Mouse (Mus musculus): ENCODE measurements around the gene Plce1. TPM values are rescaled to one million over a fixed set of nuclear protein-coding genes. Genes with fewer than 3 reads are reported as not detected.
"Not testable (repeated sequence)": the region's sequence is repeated elsewhere in the genome, so short reads cannot be mapped to it uniquely, and the experiment has no call there.

Gene Plce1
- total RNA-seq, 2 experiments from 2014 or later = 11.2 to 14.6 TPM

DNA sequence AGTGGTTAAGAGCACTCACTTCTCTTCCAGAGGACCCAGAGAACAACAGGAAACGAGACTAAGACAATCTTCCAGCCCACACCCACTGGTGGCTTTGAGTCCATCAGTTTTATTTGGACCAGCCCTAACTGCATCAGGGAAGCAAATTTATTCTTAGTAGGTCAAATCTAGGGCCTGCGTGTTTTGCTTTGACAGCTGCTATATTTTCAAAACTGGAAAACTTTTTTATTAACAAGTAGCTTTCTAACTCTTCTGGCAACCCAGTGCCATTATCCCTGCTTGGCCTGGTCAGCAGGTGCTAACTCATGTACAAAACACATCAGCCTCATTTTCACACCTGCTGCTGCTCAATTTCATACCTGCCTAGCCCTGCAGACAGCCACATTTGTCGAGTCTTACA is 151.3 kb downstream of the Plce1 start:
- no peak for DNase-seq (ENCODE audit: low spot score in 2 of 2)

DNA sequence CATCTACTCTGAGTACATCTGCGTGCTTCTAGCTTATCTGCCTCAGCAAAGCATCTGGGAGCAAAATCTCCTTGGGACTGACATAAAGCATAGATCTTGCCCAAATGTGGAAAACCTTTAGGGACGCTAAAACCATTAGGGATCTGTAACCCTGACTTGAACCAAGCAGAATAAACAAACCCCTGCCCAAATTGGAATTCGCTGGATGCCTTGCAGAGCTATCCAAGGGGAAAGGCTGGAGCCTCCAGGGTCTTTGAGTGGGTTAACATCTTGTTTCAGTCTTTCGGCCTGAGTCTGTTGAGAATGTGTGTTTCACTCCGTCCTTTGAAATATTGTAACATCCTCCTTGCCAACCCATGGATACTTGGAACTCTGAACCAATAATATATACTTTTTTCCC is 152.4 kb downstream of the Plce1 start:
- DNase-seq (ENCODE audit: low spot score in 2 of 2) = no peak

DNA sequence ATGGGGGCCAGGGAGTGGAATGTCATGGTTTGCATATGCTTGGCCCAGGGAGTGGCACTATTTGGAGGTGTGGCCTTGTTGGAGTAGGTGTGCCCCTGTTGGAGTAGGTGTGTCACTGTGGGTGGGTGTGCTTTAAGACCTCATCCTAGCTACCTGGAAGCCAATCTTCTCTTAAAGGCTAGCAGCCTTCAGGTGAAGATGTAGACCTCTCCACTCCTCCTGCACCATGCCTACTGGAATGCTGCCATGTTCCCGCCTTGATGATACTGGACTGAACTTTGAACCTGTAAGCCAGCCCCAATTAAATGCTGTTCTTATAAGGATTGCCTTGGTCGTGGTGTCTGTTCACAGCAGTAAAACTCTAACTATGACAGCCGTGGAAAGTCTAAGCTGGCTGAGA is 158.1 kb downstream of the Plce1 start:
- DNase-seq (ENCODE audit: low spot score in 2 of 2) = no peak

DNA sequence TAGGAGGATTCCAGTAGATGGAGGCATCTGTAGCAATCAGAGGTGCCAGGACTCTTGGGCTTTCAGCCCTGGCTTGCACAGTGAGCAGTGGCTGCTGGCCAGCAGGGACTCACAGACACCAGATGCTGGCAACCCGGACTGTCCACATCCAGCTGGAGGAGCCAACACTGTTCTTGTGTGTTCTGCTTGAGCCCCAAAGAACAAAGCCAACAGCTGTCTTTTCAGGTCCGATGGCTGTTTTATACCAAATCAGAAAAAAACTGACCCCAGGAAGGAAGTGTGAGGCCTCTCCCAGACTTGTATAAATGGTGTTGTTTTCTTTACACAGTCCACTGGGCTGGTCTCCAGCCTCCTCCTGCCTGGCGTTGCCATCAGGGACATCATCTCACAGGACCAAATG is 158.9 kb downstream of the Plce1 start:
- DNase-seq (ENCODE audit: low spot score in 2 of 2) = peak; percentile 41 to 50

DNA sequence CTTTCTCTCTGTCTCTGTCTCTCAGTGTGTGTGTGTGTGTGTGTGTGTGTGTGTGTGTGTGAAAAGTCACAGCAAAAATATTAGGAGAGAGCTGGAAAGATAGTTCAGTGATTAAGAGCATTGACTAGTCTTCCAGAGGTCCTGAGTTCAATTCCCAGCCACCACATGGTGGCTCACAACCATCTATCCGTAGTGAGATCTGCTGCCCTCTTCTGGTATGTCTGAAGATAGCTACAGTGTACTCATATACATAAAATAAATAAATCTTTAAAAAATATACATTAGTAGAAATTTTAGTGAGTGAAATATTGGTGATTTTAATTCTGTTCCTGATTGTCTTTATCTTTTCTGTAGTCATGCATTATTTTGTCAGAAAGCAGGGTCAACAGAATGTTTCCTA is 161.6 kb downstream of the Plce1 start:
- DNase-seq (ENCODE audit: low spot score in 2 of 2) = not testable (repeated sequence)

DNA sequence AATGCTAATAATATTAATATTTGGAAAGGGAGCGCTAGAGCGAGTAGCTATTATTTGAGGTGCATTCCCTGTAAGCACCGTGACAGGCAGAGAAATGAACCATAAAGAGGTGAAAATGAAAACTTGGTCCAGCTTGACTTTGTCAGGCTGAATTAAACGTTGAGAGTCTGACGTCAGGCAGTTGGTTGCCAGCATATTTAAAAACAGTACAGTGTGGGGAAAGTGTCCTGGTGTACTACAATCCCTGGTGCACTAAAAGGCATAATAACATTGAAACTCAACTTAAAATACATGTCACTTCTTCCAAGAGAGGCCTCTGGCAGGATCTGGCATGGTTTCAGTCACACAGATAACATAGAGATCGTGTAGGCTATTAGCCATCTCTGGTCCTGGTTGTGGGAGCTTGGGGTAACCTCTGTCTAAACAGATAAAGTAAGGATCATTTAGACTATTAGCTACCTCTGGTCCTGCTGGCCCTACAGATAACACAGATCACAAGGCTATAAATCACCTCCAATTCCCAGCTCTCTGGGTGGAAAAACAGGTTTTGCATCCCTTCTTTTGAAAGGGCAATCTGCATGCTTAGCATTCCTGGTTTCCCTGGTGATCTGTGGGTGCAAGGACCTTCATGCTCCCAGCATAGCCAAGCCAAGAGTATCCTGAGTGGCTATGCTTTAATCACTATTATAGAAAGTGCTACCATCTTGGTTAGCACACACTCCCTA is 164.1 kb downstream of the Plce1 start:
- DNase-seq (ENCODE audit: low spot score in 2 of 2) = no peak

DNA sequence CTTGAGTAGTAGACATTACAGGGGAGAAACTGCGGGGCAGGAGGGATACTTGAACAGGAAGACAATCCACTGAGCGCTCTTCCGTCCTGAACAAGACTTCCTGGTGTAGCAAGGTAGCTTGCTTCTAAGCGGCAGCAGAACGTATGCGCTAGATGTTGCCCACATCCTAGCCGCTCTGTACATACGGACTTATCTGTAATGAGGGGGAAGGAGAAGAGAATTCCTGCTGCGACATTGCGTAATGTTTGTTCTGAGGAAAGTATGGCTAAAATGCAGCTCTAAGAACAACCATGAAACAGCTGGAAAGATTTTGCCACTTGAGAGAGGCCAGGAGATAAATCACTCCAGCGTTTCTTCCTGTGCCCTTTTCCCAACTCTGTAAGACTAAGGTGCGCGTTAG is 177.1 kb downstream of the Plce1 start:
- DNase-seq (ENCODE audit: low spot score in 2 of 2) = no peak

DNA sequence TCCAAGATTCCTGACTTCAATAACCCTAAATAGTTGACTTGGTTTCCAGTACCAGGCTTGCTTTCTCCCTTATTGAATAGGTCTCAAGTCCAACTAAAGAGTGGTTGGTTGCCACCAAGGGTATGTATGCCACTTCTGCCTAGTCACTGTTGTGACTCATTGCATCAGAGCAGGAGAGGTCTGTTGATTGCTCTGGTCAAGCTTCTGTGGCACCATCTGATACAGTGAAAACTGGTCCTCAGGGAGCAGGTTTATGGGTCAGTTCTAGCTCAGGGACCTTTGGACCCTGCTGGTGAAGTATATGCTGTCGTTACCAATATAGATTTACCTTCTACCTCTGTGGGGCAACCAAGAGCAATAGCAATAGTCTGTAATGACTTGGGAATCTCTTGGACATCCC is 184.5 kb downstream of the Plce1 start:
- no peak for DNase-seq (ENCODE audit: low spot score in 2 of 2)

DNA sequence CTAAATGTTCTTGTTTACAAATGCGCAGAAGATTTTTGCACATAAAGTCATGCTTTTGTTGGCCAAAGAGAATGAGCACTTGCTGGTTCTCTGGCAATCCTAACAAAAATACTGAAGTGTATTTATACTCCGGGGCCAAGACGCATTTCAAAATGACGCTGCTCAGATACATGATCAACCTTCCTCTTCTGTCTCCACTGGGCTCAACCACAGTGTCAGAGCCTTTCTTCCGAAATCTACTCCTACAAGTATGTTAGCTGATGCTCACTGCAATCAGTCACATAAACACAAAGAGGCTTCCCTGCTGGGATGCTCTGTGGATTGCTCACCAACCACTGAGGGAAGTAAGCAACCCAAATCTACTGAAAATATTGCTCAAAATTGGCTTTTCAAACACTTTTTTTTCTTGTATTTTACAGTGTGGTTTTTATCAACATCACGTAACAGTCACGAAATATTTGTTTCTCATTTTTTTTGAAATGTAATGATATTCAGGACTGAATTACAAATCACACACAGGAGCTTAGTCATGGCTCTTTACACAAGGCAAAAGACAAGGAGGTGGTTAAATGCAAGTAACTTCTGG is 191.2 kb downstream of the Plce1 start:
- no peak for DNase-seq (ENCODE audit: low spot score in 2 of 2)

DNA sequence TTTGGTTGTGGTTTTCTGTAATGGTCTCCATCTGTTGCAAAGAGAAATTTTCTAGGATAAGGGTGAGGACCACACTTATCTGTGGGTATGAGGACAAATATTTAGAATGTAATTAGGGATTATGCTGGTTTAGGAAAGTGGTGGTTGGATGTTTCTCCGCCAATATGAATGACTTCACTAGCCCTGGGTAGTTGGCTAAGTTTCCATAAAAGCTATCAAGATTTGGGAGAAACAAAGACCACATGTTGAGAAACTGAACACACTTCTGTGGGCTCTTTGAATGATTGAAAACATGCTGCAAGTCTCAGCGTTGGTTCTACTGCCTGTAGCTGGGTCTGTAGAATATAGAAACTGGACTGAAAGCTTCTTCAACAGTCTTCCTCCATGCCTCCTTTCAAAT is 193.0 kb downstream of the Plce1 start:
- no peak for DNase-seq (ENCODE audit: low spot score in 2 of 2)

DNA sequence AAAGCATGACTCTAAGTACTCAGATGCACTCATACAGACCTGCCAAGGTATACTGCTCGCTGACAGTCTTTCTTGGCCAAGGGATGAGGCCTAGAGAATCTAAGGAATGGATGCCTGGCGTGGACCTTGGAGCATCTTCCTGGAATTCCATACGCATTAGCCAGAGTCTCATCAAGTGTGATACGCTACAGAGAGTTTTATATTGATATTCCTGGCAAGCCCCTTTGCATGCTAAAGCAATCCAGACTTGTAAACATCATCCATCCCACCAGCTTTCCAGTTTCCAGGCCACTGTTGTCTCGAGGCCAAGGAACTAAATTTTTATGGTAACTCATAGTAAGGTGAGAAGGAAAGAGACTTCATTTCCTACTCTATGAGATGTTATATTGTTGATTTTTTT is 197.7 kb downstream of the Plce1 start:
- no peak for DNase-seq (ENCODE audit: low spot score in 2 of 2)

DNA sequence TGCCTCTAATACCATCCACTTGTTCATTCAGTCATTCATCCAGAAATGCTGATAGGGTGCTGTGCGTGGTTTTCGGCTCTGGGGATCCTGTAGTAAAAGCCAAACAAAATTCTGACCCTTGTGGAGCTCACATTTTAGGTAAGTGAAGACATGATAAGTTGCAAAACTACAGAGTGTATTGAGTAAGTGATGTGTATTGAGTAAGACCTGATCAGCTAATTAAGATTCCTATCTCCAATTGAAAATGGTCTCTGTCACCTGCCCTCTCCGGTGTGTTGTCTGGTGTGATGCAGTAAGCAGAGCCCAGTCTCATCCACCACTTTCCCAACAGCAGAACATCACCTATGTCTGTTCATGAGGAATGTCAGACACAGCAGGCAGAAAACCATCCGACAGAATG is 198.6 kb downstream of the Plce1 start:
- no peak for DNase-seq (ENCODE audit: low spot score in 2 of 2)

DNA sequence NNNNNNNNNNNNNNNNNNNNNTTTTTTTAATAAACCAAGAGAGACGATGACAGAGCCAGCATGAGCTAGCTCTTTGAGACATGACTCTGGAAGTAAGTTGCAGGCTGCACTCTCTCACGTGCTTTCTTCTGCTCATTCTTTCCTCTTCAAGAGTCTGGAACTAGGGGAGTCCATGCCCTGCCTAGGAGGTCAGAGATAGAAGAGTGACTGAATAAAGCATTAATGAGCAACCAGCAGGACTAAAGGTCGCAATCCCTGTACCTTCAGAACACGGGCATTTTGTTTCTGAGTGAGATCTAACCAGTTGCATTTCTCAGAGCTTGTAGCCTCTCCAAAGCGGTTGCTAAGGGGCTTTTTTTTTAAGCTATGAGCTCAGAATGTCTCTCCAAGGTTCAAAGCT is 206.4 kb downstream of the Plce1 start:
- DNase-seq (ENCODE audit: low spot score in 2 of 2) = no peak

DNA sequence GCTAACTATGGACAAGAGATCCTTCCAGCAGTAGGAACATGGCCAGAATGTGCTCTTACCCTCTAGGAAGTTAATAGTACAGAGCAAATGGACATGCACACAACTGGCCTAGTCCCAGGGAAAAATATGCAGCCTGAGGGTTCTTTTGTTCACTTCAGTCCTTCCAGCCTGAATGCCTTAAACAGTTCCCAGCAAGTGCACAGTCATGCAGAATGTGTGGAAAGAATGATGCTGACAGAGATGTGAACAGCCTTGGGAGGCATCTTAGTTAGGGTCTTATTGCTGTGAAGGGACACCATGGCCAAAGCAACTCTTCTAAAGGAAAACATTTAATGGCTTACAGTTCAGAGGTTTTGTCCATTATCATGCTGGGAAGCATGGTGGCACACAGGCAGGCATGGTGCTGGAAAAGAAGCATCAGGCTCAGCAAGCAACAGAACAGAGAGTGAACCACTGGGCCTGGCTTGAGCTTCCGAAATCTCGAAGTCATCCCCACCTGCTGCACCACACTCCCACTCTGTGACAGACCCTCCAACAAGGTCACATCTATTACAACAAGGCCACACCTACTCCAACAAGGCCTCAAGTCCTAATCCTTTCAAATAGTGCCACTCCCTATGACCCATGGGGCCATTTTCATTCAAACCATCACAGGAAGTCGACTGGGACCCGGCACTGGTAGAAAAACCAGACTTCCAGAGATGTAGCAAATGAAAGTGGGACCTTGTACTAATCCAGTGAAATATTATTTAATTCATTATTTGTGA is 208.0 kb downstream of the Plce1 start:
- DNase-seq (ENCODE audit: low spot score in 2 of 2) = no peak

DNA sequence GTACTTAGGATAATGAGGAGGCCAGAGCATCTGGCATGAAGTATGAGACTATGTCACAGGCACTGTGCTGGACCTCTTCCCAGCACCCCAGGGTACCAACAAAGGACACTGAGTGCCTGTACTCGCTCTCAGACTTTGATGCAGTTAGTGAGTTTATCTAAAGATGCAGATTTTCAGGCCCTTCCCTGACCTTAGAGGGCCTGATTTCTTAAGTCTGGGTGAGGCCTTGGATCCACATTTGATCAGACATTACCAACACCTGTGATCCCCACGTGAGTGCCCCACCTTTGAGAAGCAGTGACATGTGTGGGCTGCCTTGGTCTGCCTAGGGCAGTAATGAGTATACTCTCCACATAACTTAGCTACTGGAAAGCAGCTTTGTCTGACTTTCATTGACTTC is 209.4 kb downstream of the Plce1 start:
- no peak for DNase-seq (ENCODE audit: low spot score in 2 of 2)

DNA sequence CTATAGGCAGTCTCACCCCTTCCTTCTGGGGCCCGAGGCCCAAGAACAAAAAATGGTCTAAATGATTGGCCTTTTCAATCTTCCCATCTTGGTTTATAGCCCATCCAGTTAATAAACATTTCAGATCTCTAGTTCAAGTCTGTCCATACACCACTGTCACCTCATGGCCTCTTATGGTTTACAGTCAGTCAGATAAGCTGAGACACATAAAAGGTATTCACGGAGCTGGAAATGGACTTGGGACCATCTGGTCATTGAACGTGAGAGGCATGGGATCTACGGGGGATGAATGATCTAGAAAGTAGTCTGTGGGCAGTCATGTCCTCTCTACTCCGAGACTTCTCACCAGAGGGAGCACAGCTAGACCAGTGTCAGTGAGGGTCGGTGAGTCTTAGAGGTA is 210.6 kb downstream of the Plce1 start:
- no peak for DNase-seq (ENCODE audit: low spot score in 2 of 2)

DNA sequence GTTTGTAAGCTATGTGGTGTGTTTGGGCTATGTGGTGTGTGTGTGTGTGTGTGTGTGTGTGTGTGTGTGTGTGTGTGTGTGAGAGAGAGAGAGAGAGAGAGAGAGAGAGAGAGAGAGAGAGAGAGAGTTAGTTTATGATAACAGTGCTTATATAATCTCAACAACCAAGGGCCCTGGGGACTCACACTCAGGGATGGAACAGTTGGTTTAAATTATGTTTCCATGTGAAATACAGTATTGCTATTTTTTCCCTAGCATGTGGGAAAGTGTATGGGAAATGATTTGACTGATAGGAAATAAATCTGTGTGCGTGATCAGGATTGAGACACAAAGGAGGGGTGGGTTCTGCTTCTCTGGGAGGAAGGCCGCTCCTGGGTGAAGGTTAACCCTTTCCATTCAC is 212.4 kb downstream of the Plce1 start:
- DNase-seq (ENCODE audit: low spot score in 2 of 2) = no peak

DNA sequence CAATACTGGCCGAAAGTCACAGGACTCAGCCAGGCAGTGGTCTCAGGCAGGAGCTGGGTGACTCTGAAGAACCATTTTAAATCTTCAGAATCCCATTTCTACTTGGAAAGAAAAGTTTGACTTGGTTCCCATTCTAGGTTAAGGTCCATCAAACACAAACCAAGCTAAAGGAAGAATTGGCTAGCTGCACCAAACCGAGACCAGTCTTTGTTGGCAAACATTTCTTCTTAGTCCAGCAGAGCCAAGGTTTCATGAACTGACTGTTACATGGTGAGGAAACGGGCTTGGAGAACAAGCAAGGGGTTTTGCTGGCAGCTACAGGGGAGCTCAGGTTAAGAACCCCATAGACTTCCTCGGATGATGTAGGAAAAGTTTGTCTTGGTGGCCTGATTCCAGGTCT is 212.9 kb downstream of the Plce1 start:
- DNase-seq (ENCODE audit: low spot score in 2 of 2) = no peak

DNA sequence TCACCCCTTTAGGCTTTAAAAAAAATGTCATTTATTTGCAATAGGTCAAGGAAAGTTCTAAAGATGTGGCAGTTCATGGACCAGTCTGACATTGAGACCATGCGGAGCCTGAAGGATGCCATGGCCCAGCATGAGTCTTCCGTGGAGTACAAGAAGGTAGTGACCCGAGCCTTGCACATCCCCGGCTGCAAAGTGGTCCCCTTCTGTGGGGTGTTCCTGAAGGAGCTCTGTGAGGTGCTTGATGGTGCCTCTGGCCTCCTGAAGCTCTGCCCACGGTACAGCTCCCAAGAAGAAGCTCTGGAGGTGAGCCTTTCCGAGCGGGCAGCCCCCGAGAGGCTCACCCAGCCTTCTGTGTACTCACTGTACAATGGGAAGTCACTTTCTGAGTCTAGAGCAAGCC is 220.9 kb downstream of the Plce1 start:
- no peak for DNase-seq (ENCODE audit: low spot score in 2 of 2)

DNA sequence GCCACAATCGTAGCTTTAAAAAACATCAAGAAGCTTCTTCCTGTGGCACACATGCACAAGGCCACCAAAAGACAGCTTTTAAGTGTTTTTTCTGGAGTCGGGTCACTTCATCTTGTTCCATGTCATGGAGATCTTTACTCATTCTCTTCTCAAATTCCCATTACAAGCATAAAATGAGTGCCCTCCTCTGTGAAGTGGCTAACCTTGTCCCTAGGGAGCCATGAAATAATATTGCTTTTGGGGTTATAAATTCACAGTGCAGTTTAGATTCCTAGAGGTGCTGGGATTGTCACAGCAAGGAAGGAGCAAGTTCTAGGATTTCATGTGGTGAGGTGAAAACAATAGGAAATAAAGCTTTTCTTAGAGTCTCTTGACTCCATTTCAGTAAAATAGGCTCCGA is 223.8 kb downstream of the Plce1 start:
- DNase-seq (ENCODE audit: low spot score in 2 of 2) = no peak

DNA sequence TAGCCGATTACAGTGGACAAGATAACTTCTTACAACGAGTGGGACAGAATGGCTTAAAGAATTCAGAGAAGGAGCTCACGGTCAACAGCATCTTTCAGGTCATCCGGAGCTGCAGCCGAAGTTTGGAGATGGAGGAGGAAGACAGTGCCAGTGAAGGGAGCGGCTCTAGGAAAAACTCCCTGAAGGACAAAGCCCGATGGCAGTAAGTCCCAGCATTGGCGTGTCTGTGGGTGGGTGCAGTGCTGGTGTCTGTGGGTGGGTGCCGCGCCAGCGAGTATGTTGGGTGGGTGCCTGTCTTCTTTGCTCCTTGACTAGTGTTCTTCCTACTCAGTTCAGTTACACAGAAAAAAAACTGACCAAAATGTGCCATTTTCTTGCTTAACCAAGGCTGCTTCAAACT is 224.3 kb downstream of the Plce1 start:
- DNase-seq (ENCODE audit: low spot score in 2 of 2) = no peak

DNA sequence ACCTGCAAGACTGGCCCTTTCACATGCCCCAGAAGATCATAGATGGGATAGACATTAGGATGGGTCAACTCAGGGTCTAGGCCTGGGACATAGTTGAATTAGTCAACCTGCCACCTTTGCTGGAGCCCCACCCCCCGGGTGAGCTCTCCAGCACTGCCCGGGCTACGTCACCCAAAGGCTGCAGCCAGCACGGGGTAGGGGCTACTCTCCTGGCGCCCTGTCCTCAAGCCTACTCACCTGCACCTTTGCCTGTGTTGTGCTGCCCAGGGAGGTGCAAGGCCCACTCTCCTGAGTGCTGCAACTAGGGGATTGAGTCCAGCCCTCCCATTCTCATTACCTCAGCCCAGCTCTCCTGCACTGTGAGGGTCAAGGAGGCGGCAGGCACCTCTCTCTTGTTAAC is 225.5 kb downstream of the Plce1 start:
- no peak for DNase-seq (ENCODE audit: low spot score in 2 of 2)

DNA sequence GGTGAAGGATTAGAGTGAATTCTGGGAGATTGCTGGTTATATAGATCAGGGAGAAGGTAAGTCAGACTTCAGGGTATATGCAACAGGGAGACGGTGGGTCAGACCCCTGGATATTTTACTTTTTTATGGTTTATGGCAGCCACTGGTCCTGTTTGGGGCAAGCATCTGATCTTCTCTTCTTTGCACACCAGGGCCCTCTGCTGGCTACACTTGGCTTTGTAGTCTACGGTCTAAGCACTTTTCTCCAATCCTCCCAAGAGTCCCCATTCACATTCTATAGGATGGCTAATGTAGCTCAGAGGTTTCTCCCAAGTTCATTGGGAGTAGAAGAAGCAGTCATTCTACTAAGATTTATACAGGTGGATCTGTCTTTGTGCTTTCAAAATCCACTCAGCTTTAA is 228.5 kb downstream of the Plce1 start:
- peak; percentile 32 to 47 for DNase-seq (ENCODE audit: low spot score in 2 of 2)
